Mouse (Mus musculus): ENCODE measurements at regions not wholly inside any gene's neighbourhood (a gene's known extent, or its start where the extent isn't known, plus 50 kb on each side); places are given as distances from the start of the nearest gene placed in this dataset.

- no peak for DNase-seq (ENCODE audit: low spot score)
Measured at GRCm38 (mm10) chr19:52565401-52565800, 301.3 kb downstream of the Ins1 start.

DNA sequence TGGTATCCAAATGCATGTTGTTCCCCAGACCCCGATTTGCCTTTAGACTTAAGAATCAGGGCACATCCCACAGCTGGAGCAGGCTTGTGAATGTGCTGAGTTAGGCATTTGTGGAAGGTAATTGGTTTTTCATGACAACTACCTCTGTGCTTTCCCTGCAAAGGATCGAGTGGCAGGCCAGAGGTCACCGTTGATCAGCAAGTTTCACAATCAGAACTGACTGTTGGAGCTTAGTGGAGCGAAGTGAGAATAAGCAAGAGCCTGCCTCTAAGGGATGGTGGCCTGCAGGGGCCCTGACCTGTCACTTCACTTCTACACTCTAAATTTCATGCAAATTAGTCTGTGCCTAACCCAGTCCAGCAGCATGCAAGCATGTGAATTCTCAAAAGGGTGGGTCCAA lies 270.7 kb downstream of the Ins1 start:
- DNase-seq (ENCODE audit: low spot score) = no peak

- DNase-seq (ENCODE audit: low spot score) = no peak
Measured at GRCm38 (mm10) chr19:52525509-52525908, 261.4 kb downstream of the Ins1 start.

DNA sequence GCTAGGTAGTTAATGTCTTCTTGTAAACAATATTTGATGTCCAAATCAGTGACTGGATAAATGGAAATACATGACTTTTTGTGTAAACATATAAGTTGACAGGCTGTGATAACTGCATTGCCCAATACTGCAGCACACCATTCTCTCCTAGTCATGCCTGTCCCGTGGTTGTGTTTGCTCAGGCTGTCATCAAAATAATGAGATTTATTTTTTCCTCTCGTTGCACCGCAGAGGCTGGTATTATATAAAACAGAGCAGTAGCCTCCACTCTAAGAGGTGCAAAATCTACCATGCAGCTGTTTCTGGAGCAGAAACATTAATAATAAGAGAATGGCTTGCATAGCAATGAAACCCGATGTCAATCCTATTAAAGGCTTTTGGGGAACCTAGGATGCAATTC lies 239.2 kb downstream of the Ins1 start:
- no peak for DNase-seq (ENCODE audit: low spot score)
